Mouse (Mus musculus) inflammation-experienced regulatory T-cells, adult 16 weeks (primary cell): ENCODE results near the gene D130040H23Rik. TPM values are rescaled to one million over a fixed set of nuclear protein-coding genes. Genes with fewer than 3 reads are reported as not detected.

Experiments
- polyA plus RNA-seq: library from polyadenylated mRNA; unstranded; fragments of 100-300 nt; shearing (Covaris generic); gene quantifications from one replicate; pipeline ENCODE4 v1.2.1, GENCODE M21; 2017

Gene D130040H23Rik
- 27.0 TPM for polyA plus RNA-seq

GRCm38 (mm10) chr8:69270386-69271202 lies at the start of gene D130040H23Rik:
D130040H23Rik (plus strand) TSS chr8:69271080.

Other genes starting within 250 kb of the D130040H23Rik start
- gene Zfp930, start 62.0 kb upstream of the D130040H23Rik start, polyA plus RNA-seq: 24.7 TPM
- gene Gm9495, start 182.5 kb downstream of the D130040H23Rik start, polyA plus RNA-seq: not detected